Mouse (Mus musculus): Measurements from ENCODE around the gene Tdrd12.

Tdrd12 gene

GRCm38 (mm10) chr7:35447996-35448846 is 89.3 kb downstream of the Tdrd12 start, which contains the start of gene Slc7a9:
Slc7a9 (plus strand) TSS chr7:35448796.
- DNase-seq (ENCODE audit: low spot score), result no peak

- DNase-seq (ENCODE audit: low spot score), result no peak
Measured at GRCm38 (mm10) chr7:35447501-35447900, 90.0 kb downstream of the Tdrd12 start.

- DNase-seq (ENCODE audit: low spot score), result no peak
Measured at GRCm38 (mm10) chr7:35435266-35435665, 102.3 kb downstream of the Tdrd12 start.

GRCm38 (mm10) chr7:35428146-35428545 is 109.4 kb downstream of the Tdrd12 start:
- DNase-seq (ENCODE audit: low spot score), result no peak

GRCm38 (mm10) chr7:35423071-35423470 is 114.5 kb downstream of the Tdrd12 start:
- DNase-seq (ENCODE audit: low spot score), result no peak
